Mouse (Mus musculus) heart, embryonic 10.5 days (tissue): Measurements from ENCODE around the gene Cdh6. TPM values are rescaled to one million over a fixed set of nuclear protein-coding genes. Genes with fewer than 3 reads are reported as not detected.

Experiments used
- DNase-seq: peaks from one replicate; pipeline ENCODE4 v3.0.0-alpha.2; 2017; ENCODE audit warnings: low spot score
- H3K27ac ChIP-seq: fragments of 300-500 bp; sonication (generic); 2 replicates; pipeline ENCODE4 v1.5.1; 2016; ENCODE audit warnings: mild to moderate bottlenecking
- H3K27me3 ChIP-seq: fragments of 300-500 bp; sonication (generic); 2 replicates; pipeline ENCODE4 v1.6.1; 2016; ENCODE audit warnings: mild to moderate bottlenecking; ENCODE audit not compliant: poor library complexity, insufficient read depth, severe bottlenecking
- H3K36me3 ChIP-seq: fragments of 300-500 bp; sonication (generic); 2 replicates; pipeline ENCODE4 v1.6.1; 2016; ENCODE audit warnings: mild to moderate bottlenecking, moderate library complexity
- H3K4me1 ChIP-seq: fragments of 300-500 bp; sonication (generic); 2 replicates; pipeline ENCODE4 v1.6.1; 2016; ENCODE audit warnings: mild to moderate bottlenecking
- H3K4me3 ChIP-seq: fragments of 300-500 bp; sonication (generic); 2 replicates; pipeline ENCODE4 v1.5.1; 2016; ENCODE audit warnings: mild to moderate bottlenecking, moderate library complexity
- H3K9me3 ChIP-seq: fragments of 300-500 bp; sonication (generic); 2 replicates; pipeline ENCODE4 v1.6.1; 2016; ENCODE audit warnings: mild to moderate bottlenecking, moderate library complexity
- WGBS: fragments of 180-500 bp; shearing (Covaris S2); methylation state at CpG from one replicate; pipeline ENCODE4 v1.1.7; 2016; 5-methylcytosine and 5-hydroxymethylcytosine counted together
- polyA plus RNA-seq: library from polyadenylated mRNA; unstranded; fragments of >200 nt; fragmentation: Nextera tagmentation; extraction: Ambion mirVana; gene quantifications from 2 replicates; pipeline ENCODE4 v1.2.1, GENCODE M21; 2016

The Cdh6 gene
- polyA plus RNA-seq, 1 experiment from 2014 or later, result 5.1 TPM

DNA sequence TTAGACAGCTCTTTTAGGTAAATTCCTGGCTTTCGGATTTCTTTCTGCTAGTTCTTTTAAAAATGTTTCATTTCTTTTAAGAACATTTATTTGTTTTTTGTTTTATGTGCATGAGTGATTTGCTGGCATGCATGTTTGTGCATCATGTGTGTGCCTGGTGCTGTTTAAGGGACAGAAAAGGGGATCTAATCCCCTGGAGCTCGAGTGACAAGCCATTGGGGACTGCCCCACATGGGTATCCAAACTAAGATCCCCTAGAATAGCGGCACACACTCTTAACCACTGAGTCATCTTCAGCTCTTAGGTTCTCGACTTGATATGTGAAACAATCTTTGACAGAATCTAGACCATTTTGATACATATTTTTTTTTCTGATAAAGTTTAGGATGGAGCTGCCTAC is 99.4 kb downstream of the Cdh6 start:
- Histone ChIP-seq H3K4me1 (0 out of 2 replicates have a peak, but pooled peaks cover 15% of the 10 kb centered on the region), H3K36me3 (no peaks in the 10 kb centered on the region), H3K27me3 (no peaks in the 10 kb centered on the region), H3K4me3 (no peak overlapping the region), H3K27ac (no peak overlapping the region), H3K9me3 (no peaks in the 10 kb centered on the region)
- 70% methylated on average over 4 of the region's 4 CpGs for WGBS
- DNase-seq, result no peak

DNA sequence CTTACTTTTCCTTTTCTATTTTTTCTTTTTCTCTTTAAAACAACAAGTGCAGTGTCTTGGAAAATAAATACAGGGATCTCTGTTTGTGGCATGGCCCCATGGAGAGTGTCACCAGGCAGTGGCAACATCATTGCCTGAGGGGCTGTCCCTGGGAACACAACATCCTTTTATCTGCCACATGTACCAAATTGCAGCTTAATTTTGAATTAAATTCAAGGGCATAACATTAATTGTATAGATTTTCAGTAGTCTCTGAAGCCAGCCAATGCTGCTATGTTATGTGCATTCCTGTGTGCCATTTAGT is 105.3 kb downstream of the Cdh6 start:
- H3K27me3 ChIP-seq, result no peaks in the 10 kb centered on the region
- no peak overlapping the region for H3K27ac ChIP-seq
- no peaks in the 10 kb centered on the region for H3K36me3 ChIP-seq
- peaks cover 22% of the 10 kb centered on the region for H3K4me1 ChIP-seq
- no peaks in the 10 kb centered on the region for H3K9me3 ChIP-seq
- H3K4me3 ChIP-seq, result no peak overlapping the region
- DNase-seq, result no peak

DNA sequence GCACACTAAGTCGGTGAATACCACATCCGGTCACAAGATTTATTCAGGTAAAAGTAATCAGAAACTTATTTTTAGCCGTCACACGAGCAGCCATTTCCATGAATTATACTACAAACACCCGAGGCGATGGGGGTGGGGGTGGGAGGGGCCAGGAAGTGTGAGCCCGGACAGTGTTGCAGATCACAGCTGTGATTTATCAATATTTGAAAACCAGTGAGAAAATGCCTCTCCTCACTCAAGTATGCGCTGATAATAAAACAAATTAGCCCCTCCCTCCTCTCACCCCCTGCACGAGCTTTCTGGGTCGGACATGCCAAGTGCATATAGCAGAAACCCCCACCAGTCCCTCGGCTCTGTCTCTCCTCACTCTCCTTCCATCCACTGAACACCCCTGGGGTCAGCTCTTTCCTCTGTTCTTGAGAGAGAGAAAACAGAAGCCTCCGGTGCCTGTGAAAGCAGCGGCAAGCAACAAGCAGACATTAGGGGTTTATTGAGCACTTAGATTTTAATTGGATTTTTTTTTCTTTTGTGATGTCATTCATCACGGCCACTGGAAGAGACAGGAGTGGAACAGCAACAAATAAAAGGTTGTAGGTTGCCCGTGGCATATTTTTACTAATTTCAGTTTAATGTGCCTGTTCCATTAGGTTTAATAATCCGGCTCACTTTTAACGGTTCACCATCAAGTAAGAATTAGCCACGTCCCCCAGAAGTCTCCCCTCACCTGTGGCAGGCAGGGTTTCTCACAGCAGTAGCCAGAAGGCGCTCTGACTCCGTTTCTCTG is 105.9 kb downstream of the Cdh6 start:
- Histone ChIP-seq H3K4me3 (peak overlapping the region; percentile 47), H3K36me3 (no peaks in the 10 kb centered on the region), H3K27me3 (no peaks in the 10 kb centered on the region), H3K9me3 (no peaks in the 10 kb centered on the region), H3K4me1 (peaks cover 22% of the 10 kb centered on the region), H3K27ac (peak overlapping the region; percentile 62)
- 47% methylated on average over 20 of the region's 20 CpGs for WGBS
- DNase-seq, result no peak

DNA sequence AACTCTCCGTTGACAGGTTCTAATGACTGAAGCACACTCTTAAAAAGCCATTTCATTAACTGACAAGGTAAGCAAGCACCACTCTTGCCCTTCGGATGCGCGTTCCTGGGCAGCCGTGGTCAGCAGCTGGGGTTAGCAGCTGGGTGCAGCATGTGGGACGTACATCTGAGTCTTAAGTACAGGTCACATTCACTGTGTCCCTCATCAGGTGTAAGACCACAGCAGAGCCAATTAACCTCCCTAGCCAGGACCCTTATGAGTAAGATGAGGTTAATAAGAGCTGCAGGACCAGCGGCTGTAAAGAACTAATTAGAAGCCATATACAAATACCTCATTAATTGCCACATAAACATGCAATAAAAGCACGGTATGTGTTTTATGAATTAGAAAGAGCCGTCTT is 106.7 kb downstream of the Cdh6 start:
- 79% methylated on average over 9 of the region's 9 CpGs for WGBS
- H3K4me1 ChIP-seq, result peaks cover 15% of the 10 kb centered on the region

DNA sequence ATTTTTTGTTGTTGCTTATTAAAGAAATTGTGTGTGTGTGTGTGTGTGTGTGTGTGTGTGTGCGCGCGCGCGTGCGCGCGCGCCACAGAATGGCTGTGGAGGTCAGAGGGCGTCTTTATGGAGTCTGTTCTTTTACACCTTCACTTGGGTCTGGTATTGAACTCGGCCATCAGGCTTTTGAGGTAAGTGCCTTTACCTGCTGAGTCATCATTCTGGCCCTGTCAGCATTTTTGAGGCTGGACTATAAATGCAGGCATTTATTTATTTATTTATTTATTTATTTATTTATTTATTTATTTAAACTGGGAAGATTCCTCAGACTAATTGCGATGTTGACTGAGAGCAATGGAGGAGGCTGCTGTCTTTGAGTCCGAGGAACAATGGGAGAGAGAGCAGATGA is 109.8 kb downstream of the Cdh6 start:
- 96% methylated on average over 13 of the region's 13 CpGs for WGBS
- Histone ChIP-seq H3K4me3 (no peak overlapping the region), H3K27me3 (no peaks in the 10 kb centered on the region), H3K4me1 (peaks cover 20% of the 10 kb centered on the region), H3K27ac (no peak overlapping the region), H3K9me3 (no peaks in the 10 kb centered on the region), H3K36me3 (no peaks in the 10 kb centered on the region)
- DNase-seq, result no peak

More for the DNA sequence above, 106.7 kb downstream of the Cdh6 start:
- no peaks in the 10 kb centered on the region for H3K27me3 ChIP-seq
- DNase-seq, result no peak
- H3K9me3 ChIP-seq, result no peaks in the 10 kb centered on the region
- H3K27ac ChIP-seq, result no peak overlapping the region
- H3K4me3 ChIP-seq, result no peak overlapping the region
- no peaks in the 10 kb centered on the region for H3K36me3 ChIP-seq

DNA sequence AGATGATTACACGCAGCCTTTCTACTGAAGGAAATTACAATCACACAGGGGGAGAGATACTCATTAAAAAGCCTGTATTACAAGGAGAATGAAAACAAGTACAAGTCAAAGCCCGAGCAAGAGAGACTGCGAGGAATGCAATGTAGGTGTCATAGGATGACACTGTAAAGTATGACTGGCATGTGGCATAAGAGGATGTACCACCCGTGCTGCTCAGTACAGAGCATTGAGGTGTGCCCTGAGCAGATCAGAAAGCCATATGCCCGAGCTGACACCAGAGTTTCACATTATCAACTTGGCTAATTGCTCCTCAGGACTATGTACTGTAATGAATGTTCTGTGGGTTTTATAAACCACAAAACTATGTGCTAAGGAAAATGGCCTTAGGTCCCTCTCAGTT is 115.7 kb downstream of the Cdh6 start:
- no peak overlapping the region for H3K27ac ChIP-seq
- H3K9me3 ChIP-seq, result no peaks in the 10 kb centered on the region
- H3K27me3 ChIP-seq, result no peaks in the 10 kb centered on the region
- DNase-seq, result no peak
- H3K36me3 ChIP-seq, result no peaks in the 10 kb centered on the region
- 60% methylated on average over 5 of the region's 5 CpGs for WGBS
- H3K4me1 ChIP-seq, result 0 out of 2 replicates have a peak, but pooled peaks cover 13% of the 10 kb centered on the region
- no peak overlapping the region for H3K4me3 ChIP-seq

DNA sequence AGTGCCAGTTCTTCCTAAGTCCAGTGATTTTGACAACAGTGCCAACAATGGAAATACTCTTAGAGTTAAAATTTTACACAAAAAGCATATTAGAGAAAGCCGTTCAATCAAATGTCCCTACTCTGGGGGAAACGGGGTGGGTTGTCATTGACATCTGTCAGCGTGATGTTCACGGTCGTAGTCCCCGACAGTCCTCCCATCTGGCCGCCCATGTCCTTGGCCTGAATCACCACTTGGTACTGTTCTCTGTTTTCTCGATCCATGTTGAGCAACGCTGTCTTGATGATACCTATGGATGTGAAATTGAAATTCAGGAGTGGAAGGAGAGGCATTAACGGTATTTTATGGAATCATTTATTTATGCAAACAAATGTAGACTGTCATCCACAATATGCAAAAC is 116.2 kb downstream of the Cdh6 start:
- 94% methylated on average over 10 of the region's 10 CpGs for WGBS

DNA sequence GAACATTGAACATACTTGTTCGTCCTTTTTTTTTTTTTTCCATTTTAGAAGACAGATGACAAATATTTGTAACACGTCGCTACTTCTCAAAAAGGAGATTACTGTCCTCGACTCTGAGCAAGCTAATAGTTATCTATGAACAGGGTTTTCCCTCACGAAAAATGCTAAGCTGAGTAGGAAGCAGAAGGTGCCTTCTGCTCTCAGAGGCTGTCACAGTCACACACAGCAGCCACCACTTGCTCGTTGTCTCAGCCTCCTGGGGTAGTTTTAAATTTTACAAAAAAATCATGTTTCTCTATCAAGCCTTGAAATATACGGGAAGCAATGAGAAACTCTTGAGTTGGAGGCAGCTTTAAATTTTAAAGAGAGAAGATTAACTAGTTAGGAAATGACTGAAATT is 125.6 kb downstream of the Cdh6 start:
- Histone ChIP-seq H3K27me3 (no peaks in the 10 kb centered on the region), H3K4me1 (no peaks in the 10 kb centered on the region), H3K9me3 (no peaks in the 10 kb centered on the region), H3K27ac (no peak overlapping the region), H3K4me3 (no peak overlapping the region), H3K36me3 (no peaks in the 10 kb centered on the region)
- DNase-seq, result no peak
- WGBS, result 70% methylated on average over 7 of the region's 7 CpGs

More for the DNA sequence above, 116.2 kb downstream of the Cdh6 start:
- H3K27me3 ChIP-seq, result no peaks in the 10 kb centered on the region
- H3K27ac ChIP-seq, result no peak overlapping the region
- 0 out of 2 replicates have a peak, but pooled peaks cover 13% of the 10 kb centered on the region for H3K4me1 ChIP-seq
- H3K4me3 ChIP-seq, result no peak overlapping the region
- no peak for DNase-seq
- no peaks in the 10 kb centered on the region for H3K36me3 ChIP-seq
- no peaks in the 10 kb centered on the region for H3K9me3 ChIP-seq

DNA sequence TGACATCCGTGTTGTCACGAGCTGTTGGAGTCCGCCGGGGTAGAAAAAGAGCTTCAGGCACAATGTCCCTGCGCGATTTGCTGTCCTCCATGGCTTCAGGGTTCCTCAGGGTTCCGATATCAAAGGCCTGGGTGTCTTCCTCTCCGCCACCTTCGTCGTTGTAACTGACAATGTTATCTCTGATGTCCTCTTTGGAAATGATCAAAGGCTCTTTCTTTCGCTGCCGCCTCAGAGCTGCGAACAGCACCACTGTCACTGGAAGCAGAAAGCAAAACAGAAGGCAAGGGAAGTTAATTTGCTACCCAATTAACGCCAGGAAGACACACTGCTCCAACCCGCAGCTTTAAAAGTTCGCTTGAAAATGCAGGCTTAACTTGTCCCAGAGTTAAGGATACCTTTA is 139.0 kb downstream of the Cdh6 start:
- H3K27me3 ChIP-seq, result no peaks in the 10 kb centered on the region
- H3K27ac ChIP-seq, result no peak overlapping the region
- peak overlapping the region; percentile 39 for H3K4me3 ChIP-seq
- no peaks in the 10 kb centered on the region for H3K36me3 ChIP-seq
- H3K4me1 ChIP-seq, result no peaks in the 10 kb centered on the region; the same call in 1 of the 2 replicates
- H3K9me3 ChIP-seq, result no peaks in the 10 kb centered on the region
- 14% methylated on average over 16 of the region's 16 CpGs for WGBS
- DNase-seq, result no peak

DNA sequence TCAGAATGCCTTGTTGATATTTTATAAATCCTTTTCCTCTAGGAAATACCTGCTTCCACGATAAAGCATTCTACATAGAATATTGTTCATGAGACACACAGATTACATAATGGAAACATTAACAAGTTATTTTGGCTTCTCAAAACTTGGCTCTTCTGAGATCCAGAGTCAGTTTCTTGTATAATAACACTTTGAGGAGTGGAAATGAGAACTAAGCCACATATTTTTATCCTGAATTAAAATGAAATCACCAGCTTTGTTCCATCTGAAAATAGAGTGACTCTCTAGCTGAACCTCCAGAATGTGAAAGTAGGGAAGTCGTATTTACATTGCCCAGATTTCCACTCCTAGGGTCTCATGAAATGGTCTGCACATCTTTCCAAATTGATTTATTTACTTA is 142.8 kb downstream of the Cdh6 start:
- Histone ChIP-seq H3K27me3 (no peaks in the 10 kb centered on the region), H3K36me3 (no peaks in the 10 kb centered on the region), H3K4me3 (no peak overlapping the region), H3K9me3 (no peaks in the 10 kb centered on the region), H3K4me1 (no peaks in the 10 kb centered on the region; the same call in 1 of the 2 replicates), H3K27ac (no peak overlapping the region)
- no peak for DNase-seq
- WGBS, result 74% methylated on average over 2 of the region's 2 CpGs

DNA sequence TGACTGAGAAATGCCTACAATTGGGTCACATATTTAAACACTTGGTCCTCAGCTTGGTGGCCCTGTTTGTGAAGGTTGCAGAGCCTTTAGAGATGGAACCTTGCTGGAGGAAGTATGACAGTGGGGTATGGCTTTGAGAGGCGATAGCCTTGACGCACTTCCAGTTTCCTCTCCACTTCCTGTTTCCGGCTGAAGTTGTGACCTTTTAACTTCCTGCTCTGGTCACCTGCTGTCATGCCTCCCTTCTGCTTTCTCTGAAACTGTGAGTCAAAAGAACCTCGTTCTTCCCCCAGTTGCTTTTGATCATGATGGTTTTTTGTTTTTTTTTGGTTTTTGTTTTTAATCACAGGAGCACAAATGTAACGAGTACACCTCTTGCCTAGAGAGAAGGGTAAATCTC is 146.0 kb downstream of the Cdh6 start:
- no peaks in the 10 kb centered on the region for H3K27me3 ChIP-seq
- no peaks in the 10 kb centered on the region for H3K36me3 ChIP-seq
- H3K27ac ChIP-seq, result no peak overlapping the region
- 66% methylated on average over 5 of the region's 5 CpGs for WGBS
- H3K4me1 ChIP-seq, result no peaks in the 10 kb centered on the region
- H3K4me3 ChIP-seq, result no peak overlapping the region
- no peak for DNase-seq
- H3K9me3 ChIP-seq, result no peaks in the 10 kb centered on the region

DNA sequence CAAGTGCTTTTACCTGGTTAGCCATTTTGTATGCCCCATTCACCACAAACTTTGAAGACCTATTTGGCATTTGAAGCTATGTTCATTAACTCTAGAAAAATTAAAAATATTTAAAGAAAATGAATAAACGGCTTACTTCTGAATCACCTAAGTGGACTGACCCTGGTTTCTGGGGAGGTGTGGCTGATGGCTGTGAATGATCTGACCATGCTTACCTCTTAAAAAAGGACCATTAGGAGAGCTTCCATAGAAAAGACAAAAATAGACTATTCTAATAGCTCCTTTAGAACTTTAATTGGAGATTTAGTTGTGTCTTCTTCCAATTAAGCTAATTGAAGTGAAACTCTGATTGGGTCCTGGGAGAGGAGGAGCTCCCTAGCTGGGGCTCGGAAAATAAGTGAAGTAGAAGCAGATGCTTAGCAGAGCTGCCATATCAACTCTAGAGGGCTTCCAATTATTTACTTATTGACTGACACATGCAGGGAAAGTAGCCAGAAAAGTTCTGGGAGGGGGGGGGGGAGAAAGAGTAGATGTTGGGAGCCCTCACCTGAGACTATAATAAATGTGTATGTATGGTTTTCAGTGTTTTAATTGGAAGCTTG is 156.6 kb downstream of the Cdh6 start:
- Histone ChIP-seq H3K9me3 (no peaks in the 10 kb centered on the region), H3K27ac (no peak overlapping the region), H3K4me1 (no peaks in the 10 kb centered on the region), H3K4me3 (no peak overlapping the region), H3K27me3 (no peaks in the 10 kb centered on the region), H3K36me3 (no peaks in the 10 kb centered on the region)
- no peak for DNase-seq
- 77% methylated on average over 2 of the region's 2 CpGs for WGBS

DNA sequence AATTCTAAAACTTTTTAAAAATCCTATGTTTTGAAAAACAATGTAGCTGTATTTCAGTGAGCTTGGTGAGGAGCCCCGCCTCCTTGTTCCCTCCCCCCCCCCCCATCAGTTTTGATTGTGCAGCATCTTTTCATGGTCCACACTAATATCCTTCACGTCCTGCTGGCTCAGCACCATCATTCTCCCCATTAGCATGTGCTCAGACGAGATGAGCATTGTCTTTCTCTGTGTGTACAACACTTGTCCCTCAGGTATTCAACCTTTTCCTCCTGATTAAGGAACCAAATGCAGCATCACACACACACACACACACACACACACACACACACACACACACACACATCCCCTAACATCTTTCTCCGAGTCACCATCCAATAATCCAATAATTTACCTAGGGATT is 164.7 kb downstream of the Cdh6 start:
- H3K27me3 ChIP-seq, result no peaks in the 10 kb centered on the region
- WGBS, result 68% methylated on average over 4 of the region's 4 CpGs
- no peak overlapping the region for H3K4me3 ChIP-seq
- no peaks in the 10 kb centered on the region for H3K9me3 ChIP-seq
- DNase-seq, result no peak
- no peak overlapping the region for H3K27ac ChIP-seq
- H3K36me3 ChIP-seq, result no peaks in the 10 kb centered on the region
- H3K4me1 ChIP-seq, result no peaks in the 10 kb centered on the region

DNA sequence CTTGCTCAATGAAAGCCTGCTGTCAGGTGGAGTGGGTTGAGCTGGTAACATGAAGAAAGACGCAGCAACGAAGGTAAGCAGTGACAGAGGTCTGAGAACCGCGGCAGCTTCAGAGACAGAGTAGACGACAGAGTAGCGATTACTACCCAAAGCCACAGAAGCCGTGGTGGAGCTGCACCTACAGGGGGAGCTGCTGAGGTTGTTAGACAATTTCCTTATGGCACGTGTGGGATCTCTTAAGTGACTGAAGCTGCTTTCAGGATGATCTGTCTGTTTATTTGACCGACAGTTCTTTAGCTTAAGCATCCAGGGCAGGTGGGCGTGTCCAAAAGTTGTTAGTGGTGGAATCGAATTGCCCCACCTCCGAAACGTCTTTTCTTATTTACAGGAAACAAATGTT is 167.5 kb downstream of the Cdh6 start:
- Histone ChIP-seq H3K4me1 (no peaks in the 10 kb centered on the region), H3K27ac (no peak overlapping the region), H3K27me3 (no peaks in the 10 kb centered on the region), H3K36me3 (no peaks in the 10 kb centered on the region), H3K4me3 (no peak overlapping the region), H3K9me3 (no peaks in the 10 kb centered on the region)
- WGBS, result 69% methylated on average over 13 of the region's 13 CpGs
- DNase-seq, result no peak
